Mouse (Mus musculus): ENCODE data around the gene Atoh7. TPM values are rescaled to one million over a fixed set of nuclear protein-coding genes. Genes with fewer than 3 reads are reported as not detected.
A peak's percentile ranks its signal among the peaks of the same experiment; 100 is the strongest.

Gene Atoh7
- total and polyA plus RNA-seq, 2 experiments from 2014 or later: 13.8 to 14.7 TPM

GRCm38 (mm10) chr10:63116376-63116775 is 16.9 kb downstream of the Atoh7 start:
- 90% methylated on average over 9 of the region's 9 CpGs for WGBS
- no peak overlapping the region for H3K9ac ChIP-seq (replicated peaks; ENCODE audit: low read length)
- no peak for TF ChIP-seq CTCF (IDR thresholded peaks at IDR 0.05; ENCODE audit: low read depth)

GRCm38 (mm10) chr10:63117583-63117982 is 18.1 kb downstream of the Atoh7 start:
- no peak for TF ChIP-seq CTCF (IDR thresholded peaks at IDR 0.05; ENCODE audit: low read depth)
- Histone ChIP-seq H3K27me3 (ENCODE audit: insufficient read depth, low read length) (no peaks in the 10 kb centered on the region), H3K4me2 (ENCODE audit: low read depth, low read length) (no peak overlapping the region), H3K9me3 (ENCODE audit: low read length) (no peaks in the 10 kb centered on the region), H3K36me3 (ENCODE audit: insufficient read depth, low read length) (no peaks in the 10 kb centered on the region), H3K4me1 (ENCODE audit: insufficient read depth, low read length) (no peaks in the 10 kb centered on the region), H3K27ac (no peak overlapping the region), H3K4me3 (ENCODE audit: low read length) (no peak overlapping the region), H3K9ac (replicated peaks; ENCODE audit: low read length) (no peak overlapping the region)
- DNase-seq (ENCODE audit: low spot score): no peak
- no peak for ATAC-seq
- 95% methylated on average over 8 of the region's 8 CpGs for WGBS

More at GRCm38 (mm10) chr10:63116376-63116775, 16.9 kb downstream of the Atoh7 start:
- H3K27me3 ChIP-seq (ENCODE audit: insufficient read depth, low read length): no peaks in the 10 kb centered on the region
- H3K4me2 ChIP-seq (ENCODE audit: low read depth, low read length): no peak overlapping the region
- no peak for ATAC-seq
- H3K9me3 ChIP-seq (ENCODE audit: low read length): no peaks in the 10 kb centered on the region
- no peak overlapping the region for H3K4me3 ChIP-seq (ENCODE audit: low read length)
- H3K27ac ChIP-seq: no peak overlapping the region
- no peaks in the 10 kb centered on the region for H3K4me1 ChIP-seq (ENCODE audit: insufficient read depth, low read length)
- no peak for DNase-seq (ENCODE audit: low spot score)
- H3K36me3 ChIP-seq (ENCODE audit: insufficient read depth, low read length): no peaks in the 10 kb centered on the region

- no peaks in the 10 kb centered on the region for H3K27me3 ChIP-seq (ENCODE audit: insufficient read depth, low read length)
- no peaks in the 10 kb centered on the region for H3K9me3 ChIP-seq (ENCODE audit: low read length)
- no peak overlapping the region for H3K4me2 ChIP-seq (ENCODE audit: low read depth, low read length)
- no peaks in the 10 kb centered on the region for H3K36me3 ChIP-seq (ENCODE audit: insufficient read depth, low read length)
- no peak for ATAC-seq
- 82% methylated on average over 14 of the region's 14 CpGs for WGBS
- H3K27ac ChIP-seq: no peak overlapping the region
- H3K4me3 ChIP-seq (ENCODE audit: low read length): no peak overlapping the region
- DNase-seq (ENCODE audit: low spot score): no peak
- H3K9ac ChIP-seq (replicated peaks; ENCODE audit: low read length): no peak overlapping the region
- no peaks in the 10 kb centered on the region for H3K4me1 ChIP-seq (ENCODE audit: insufficient read depth, low read length)
- no peak for TF ChIP-seq CTCF (IDR thresholded peaks at IDR 0.05; ENCODE audit: low read depth)
Measured at GRCm38 (mm10) chr10:63119916-63120315, 20.5 kb downstream of the Atoh7 start.

GRCm38 (mm10) chr10:63121961-63122360 is 22.5 kb downstream of the Atoh7 start:
- H3K27me3 ChIP-seq (ENCODE audit: insufficient read depth, low read length): no peaks in the 10 kb centered on the region
- no peak overlapping the region for H3K27ac ChIP-seq
- H3K4me1 ChIP-seq (ENCODE audit: insufficient read depth, low read length): no peaks in the 10 kb centered on the region
- no peaks in the 10 kb centered on the region for H3K36me3 ChIP-seq (ENCODE audit: insufficient read depth, low read length)
- TF ChIP-seq CTCF (IDR thresholded peaks at IDR 0.05; ENCODE audit: low read depth): no peak
- no peaks in the 10 kb centered on the region for H3K9me3 ChIP-seq (ENCODE audit: low read length)
- ATAC-seq (no peak), DNase-seq (ENCODE audit: low spot score) (no peak)
- H3K4me3 ChIP-seq (ENCODE audit: low read length): no peak overlapping the region
- H3K4me2 ChIP-seq (ENCODE audit: low read depth, low read length): no peak overlapping the region
- no peak overlapping the region for H3K9ac ChIP-seq (replicated peaks; ENCODE audit: low read length)
- 87% methylated on average over 14 of the region's 14 CpGs for WGBS

- TF ChIP-seq CTCF (IDR thresholded peaks at IDR 0.05; ENCODE audit: low read depth): no peak
Measured at GRCm38 (mm10) chr10:63122516-63122915, 23.1 kb downstream of the Atoh7 start.

GRCm38 (mm10) chr10:63123141-63123540 is 23.7 kb downstream of the Atoh7 start:
- Histone ChIP-seq H3K27ac (no peak overlapping the region), H3K4me1 (ENCODE audit: insufficient read depth, low read length) (no peaks in the 10 kb centered on the region), H3K27me3 (ENCODE audit: insufficient read depth, low read length) (no peaks in the 10 kb centered on the region), H3K36me3 (ENCODE audit: insufficient read depth, low read length) (no peaks in the 10 kb centered on the region), H3K9ac (replicated peaks; ENCODE audit: low read length) (no peak overlapping the region), H3K4me2 (ENCODE audit: low read depth, low read length) (no peak overlapping the region), H3K4me3 (ENCODE audit: low read length) (no peak overlapping the region), H3K9me3 (ENCODE audit: low read length) (no peaks in the 10 kb centered on the region)
- DNase-seq (ENCODE audit: low spot score) (no peak), ATAC-seq (no peak)
- WGBS: 88% methylated on average over 8 of the region's 8 CpGs
- no peak for TF ChIP-seq CTCF (IDR thresholded peaks at IDR 0.05; ENCODE audit: low read depth)

More at GRCm38 (mm10) chr10:63122516-63122915, 23.1 kb downstream of the Atoh7 start:
- 27% methylated on average over 8 of the region's 8 CpGs for WGBS
- ATAC-seq: peak; percentile 78; the same call in 1 of the 2 replicates
- H3K4me1 ChIP-seq (ENCODE audit: insufficient read depth, low read length): no peaks in the 10 kb centered on the region
- H3K9me3 ChIP-seq (ENCODE audit: low read length): no peaks in the 10 kb centered on the region
- H3K9ac ChIP-seq (replicated peaks; ENCODE audit: low read length): no peak overlapping the region
- H3K36me3 ChIP-seq (ENCODE audit: insufficient read depth, low read length): no peaks in the 10 kb centered on the region
- no peak overlapping the region for H3K27ac ChIP-seq
- H3K4me3 ChIP-seq (ENCODE audit: low read length): no peak overlapping the region
- H3K4me2 ChIP-seq (ENCODE audit: low read depth, low read length): no peak overlapping the region
- peak; percentile 71 for DNase-seq (ENCODE audit: low spot score)
- H3K27me3 ChIP-seq (ENCODE audit: insufficient read depth, low read length): no peaks in the 10 kb centered on the region

- Histone ChIP-seq H3K36me3 (ENCODE audit: insufficient read depth, low read length) (no peaks in the 10 kb centered on the region), H3K27ac (no peak overlapping the region), H3K4me2 (ENCODE audit: low read depth, low read length) (no peak overlapping the region), H3K4me1 (ENCODE audit: insufficient read depth, low read length) (no peaks in the 10 kb centered on the region), H3K4me3 (ENCODE audit: low read length) (no peak overlapping the region), H3K9me3 (ENCODE audit: low read length) (no peaks in the 10 kb centered on the region), H3K9ac (replicated peaks; ENCODE audit: low read length) (no peak overlapping the region), H3K27me3 (ENCODE audit: insufficient read depth, low read length) (no peaks in the 10 kb centered on the region)
- no peak for TF ChIP-seq CTCF (IDR thresholded peaks at IDR 0.05; ENCODE audit: low read depth)
- DNase-seq (ENCODE audit: low spot score): no peak
- WGBS: 85% methylated on average over 10 of the region's 10 CpGs
- ATAC-seq: no peak
Measured at GRCm38 (mm10) chr10:63124016-63124415, 24.6 kb downstream of the Atoh7 start.
